Mouse (Mus musculus) testis, adult 2 months (tissue): ENCODE measurements around the gene Rhoa.

Experiments used
- CTCF ChIP-seq: fragments of 200-500 bp; IDR thresholded peaks from 2 replicates; pipeline ENCODE4 v1.5.1; 2012; ENCODE audit warnings: low read depth, mild to moderate bottlenecking, inconsistent platforms, low read length, moderate library complexity; ENCODE audit not compliant: control insufficient read depth, insufficient read depth, insufficient replicate concordance
- POLR2A ChIP-seq: fragments of 200-500 bp; IDR thresholded peaks from 2 replicates; pipeline ENCODE4 v1.6.1; 2012; ENCODE audit warnings: low read depth, mild to moderate bottlenecking, inconsistent platforms, low read length, moderate library complexity; ENCODE audit not compliant: control insufficient read depth

DNA sequence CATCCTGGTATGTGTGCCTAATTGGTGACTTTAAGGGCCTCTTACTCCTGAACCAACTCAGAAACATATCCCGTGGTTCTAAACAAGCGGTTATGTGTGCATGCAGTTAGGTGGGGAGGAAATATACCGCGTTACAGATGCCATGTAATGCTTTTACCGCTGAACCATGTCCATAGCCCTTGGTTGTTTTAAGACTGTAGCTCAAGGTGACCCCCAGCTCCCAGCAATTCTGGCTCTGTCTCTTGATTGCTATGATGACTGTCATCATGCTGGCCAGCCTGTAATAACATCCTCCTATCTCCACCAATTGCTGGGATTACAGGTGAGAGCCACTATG is 35.2 kb downstream of the Rhoa start:
- TF ChIP-seq POLR2A, result no peak
- TF ChIP-seq CTCF, result no peak
